Mouse (Mus musculus) frontal cortex, postnatal 10 days (tissue): ENCODE data around the gene Ppm1a.

Experiments used
- DNase-seq, 2 experiments: peaks; one replicate each; pipeline ENCODE4 v3.0.0; 2022; ENCODE audit warnings: low spot score in 2 of 2, mixed read lengths in 1 of 2

The Ppm1a gene

GRCm38 (mm10) chr12:72757086-72757485, at the start of gene Ppm1a:
Gene Ppm1a (plus strand): TSS chr12:72757455.
- no peak for DNase-seq

- DNase-seq, result no peak
Observed at GRCm38 (mm10) chr12:72709981-72710380, 47.3 kb upstream of the Ppm1a start.

GRCm38 (mm10) chr12:72714896-72715295, 42.4 kb upstream of the Ppm1a start:
- DNase-seq, result no peak

- no peak for DNase-seq
Observed at GRCm38 (mm10) chr12:72715846-72716245, 41.4 kb upstream of the Ppm1a start.

- no peak for DNase-seq
Observed at GRCm38 (mm10) chr12:72719046-72719445, 38.2 kb upstream of the Ppm1a start.

GRCm38 (mm10) chr12:72719452-72720087, 37.7 kb upstream of the Ppm1a start:
- DNase-seq, result no peak

- DNase-seq, result no peak
Observed at GRCm38 (mm10) chr12:72721710-72722109, 35.5 kb upstream of the Ppm1a start.

GRCm38 (mm10) chr12:72723965-72724364, 33.3 kb upstream of the Ppm1a start:
- no peak for DNase-seq

- DNase-seq, result no peak
Observed at GRCm38 (mm10) chr12:72727021-72727420, 30.2 kb upstream of the Ppm1a start.

- DNase-seq, result no peak
Observed at GRCm38 (mm10) chr12:72727611-72728010, 29.6 kb upstream of the Ppm1a start.

- DNase-seq, result no peak
Observed at GRCm38 (mm10) chr12:72734112-72734511, 23.1 kb upstream of the Ppm1a start.

GRCm38 (mm10) chr12:72741176-72741575, 16.1 kb upstream of the Ppm1a start:
- DNase-seq, result no peak

- no peak for DNase-seq
Observed at GRCm38 (mm10) chr12:72744803-72745360, 12.4 kb upstream of the Ppm1a start.

GRCm38 (mm10) chr12:72745486-72745885, 11.8 kb upstream of the Ppm1a start:
- DNase-seq, result no peak

- DNase-seq, result no peak
Observed at GRCm38 (mm10) chr12:72748341-72748740, 8.9 kb upstream of the Ppm1a start.

- no peak for DNase-seq
Observed at GRCm38 (mm10) chr12:72748841-72749240, 8.4 kb upstream of the Ppm1a start.

GRCm38 (mm10) chr12:72749500-72749899, 7.8 kb upstream of the Ppm1a start:
- DNase-seq, result no peak

GRCm38 (mm10) chr12:72750016-72750415, 7.2 kb upstream of the Ppm1a start:
- DNase-seq, result no peak

GRCm38 (mm10) chr12:72750606-72751005, 6.6 kb upstream of the Ppm1a start:
- DNase-seq, result no peak

GRCm38 (mm10) chr12:72757596-72757995, 341 bp downstream of the Ppm1a start:
- DNase-seq, result no peak

GRCm38 (mm10) chr12:72759956-72760355, 2.7 kb downstream of the Ppm1a start:
- no peak for DNase-seq

GRCm38 (mm10) chr12:72760376-72761229, 3.3 kb downstream of the Ppm1a start:
- DNase-seq, result peak; percentile 89 to 93

GRCm38 (mm10) chr12:72761230-72761648, 4.0 kb downstream of the Ppm1a start:
- no peak for DNase-seq
